Mouse (Mus musculus): ENCODE results near the gene Cfap221.

DNA sequence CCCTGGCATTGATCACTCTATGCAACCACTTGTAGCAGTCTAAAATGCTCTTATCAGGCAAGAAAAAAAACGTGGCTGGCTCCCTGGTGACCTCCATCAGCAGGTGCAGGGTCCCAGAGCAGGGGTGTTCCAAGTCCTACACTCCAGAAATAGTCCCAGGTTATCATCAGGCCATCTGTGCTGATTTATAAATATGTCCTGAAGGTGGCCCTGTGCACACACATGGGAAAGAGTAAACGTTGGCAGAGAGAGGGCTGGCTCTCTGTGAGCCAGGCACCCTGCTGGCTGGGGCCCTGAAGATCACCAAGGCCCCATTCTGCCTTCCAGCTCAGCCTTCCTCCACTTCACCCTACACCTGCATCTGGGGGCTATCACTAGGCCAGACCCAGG is 28.0 kb upstream of the Cfap221 start:
- TF ChIP-seq CTCF (IDR thresholded peaks at IDR 0.05; ENCODE audit: low read depth) (peak; percentile 39), EP300 (optimal IDR thresholded peaks at IDR 0.05) (no peak)

All from stomach, postnatal 0 days (tissue).